Mouse (Mus musculus) heart, postnatal 0 days (tissue): ENCODE measurements around the gene Lgals9. TPM values are rescaled to one million over a fixed set of nuclear protein-coding genes. Genes with fewer than 3 reads are reported as not detected.
"Not testable (repeated sequence)": the region's sequence is repeated elsewhere in the genome, so short reads cannot be mapped to it uniquely, and the experiment has no call there.

Experiments used
- ATAC-seq: fragments of 200-750 bp; cut with Nextera tagmentation; 2 replicates; pipeline ENCODE4 v1.8.0; 2017; ENCODE audit warnings: low read depth, moderate number of reproducible peaks, moderate library complexity; ENCODE audit not compliant: insufficient read depth
- DNase-seq: peaks from one replicate; pipeline ENCODE4 v3.0.0-alpha.2; 2016; ENCODE audit warnings: low spot score
- H3K27ac ChIP-seq: fragments of 300-500 bp; sonication (generic); 2 replicates; pipeline ENCODE4 v1.5.1; 2014; ENCODE audit warnings: low read depth, mild to moderate bottlenecking
- H3K27me3 ChIP-seq: fragments of 300-500 bp; sonication (generic); 2 replicates; pipeline ENCODE4 v1.6.1; 2014; ENCODE audit warnings: low read length, mixed read lengths; ENCODE audit not compliant: control insufficient read depth, insufficient read depth
- H3K36me3 ChIP-seq: fragments of 300-500 bp; sonication (generic); replicated peaks from 2 replicates; pipeline ENCODE4 v1.6.1; 2014; ENCODE audit warnings: low read length, mixed read lengths; ENCODE audit not compliant: control insufficient read depth, insufficient read depth
- H3K4me1 ChIP-seq: fragments of 300-500 bp; sonication (generic); 2 replicates; pipeline ENCODE4 v1.6.1; 2014; ENCODE audit warnings: antibody characterized with exemption; ENCODE audit not compliant: control insufficient read depth, insufficient read depth
- H3K4me2 ChIP-seq: fragments of 300-500 bp; sonication (generic); 2 replicates; pipeline ENCODE4 v1.6.1; 2014; ENCODE audit warnings: low read depth, mild to moderate bottlenecking, low read length, moderate library complexity
- H3K4me3 ChIP-seq: fragments of 300-500 bp; sonication (generic); 2 replicates; pipeline ENCODE4 v1.5.1; 2014; ENCODE audit warnings: low read depth, low read length
- H3K9ac ChIP-seq: fragments of 300-500 bp; sonication (generic); replicated peaks from 2 replicates; pipeline ENCODE4 v1.6.1; 2014; ENCODE audit warnings: low read depth, low read length, mixed read lengths
- H3K9me3 ChIP-seq: fragments of 300-500 bp; sonication (generic); replicated peaks from 2 replicates; pipeline ENCODE4 v1.6.1; 2016; ENCODE audit warnings: low read length; ENCODE audit not compliant: control insufficient read depth
- CTCF ChIP-seq: IDR thresholded peaks from 2 replicates; pipeline ENCODE4 v1.5.1; 2016; ENCODE audit warnings: antibody characterized with exemption, control low read depth, low read depth
- EP300 ChIP-seq: IDR thresholded peaks from 2 replicates; pipeline ENCODE4 v1.6.1; 2016; ENCODE audit warnings: antibody characterized with exemption, low read depth
- WGBS: fragments of 180-500 bp; shearing (Covaris S2); extraction: QIAGEN DNeasy Blood & Tissue Kit; methylation state at CpG from one replicate; pipeline ENCODE4 v1.1.7; 2014; 5-methylcytosine and 5-hydroxymethylcytosine counted together
- polyA plus RNA-seq: library from polyadenylated mRNA; unstranded; fragments of >200 nt; fragmentation: Nextera tagmentation; extraction: Ambion mirVana; gene quantifications from 2 replicates; pipeline ENCODE4 v1.2.1, GENCODE M21; 2015
- total RNA-seq: library from RNA; depleted of rRNA; stranded (reverse); fragments of >200 nt; gene quantifications from 2 replicates; pipeline ENCODE4 v1.2.3, GENCODE M21; 2014; ENCODE audit warnings: low replicate concordance

Gene Lgals9
- total and polyA plus RNA-seq, 2 experiments from 2014 or later = 76.9 to 125 TPM

GRCm38 (mm10) chr11:79001871-79002270, 17.1 kb upstream of the Lgals9 start:
- no peaks in the 10 kb centered on the region for H3K36me3 ChIP-seq
- H3K27me3 ChIP-seq = no peaks in the 10 kb centered on the region
- WGBS = 84% methylated on average over 4 of the region's 4 CpGs
- no peak for DNase-seq
- H3K4me2 ChIP-seq = no peak overlapping the region
- peak overlapping the region; percentile 88 for H3K27ac ChIP-seq
- no peak for ATAC-seq
- no peak overlapping the region for H3K9ac ChIP-seq
- H3K9me3 ChIP-seq = 0 out of 2 replicates have a peak, but pooled peaks cover 6% of the 10 kb centered on the region
- H3K4me3 ChIP-seq = no peak overlapping the region
- TF ChIP-seq EP300 (no peak), CTCF (no peak)
- no peaks in the 10 kb centered on the region; the same call in 1 of the 2 replicates for H3K4me1 ChIP-seq

GRCm38 (mm10) chr11:78999118-78999517, 14.4 kb upstream of the Lgals9 start:
- H3K36me3 ChIP-seq = no peaks in the 10 kb centered on the region
- 0 out of 2 replicates have a peak, but pooled peaks cover 12% of the 10 kb centered on the region for H3K9me3 ChIP-seq
- H3K4me3 ChIP-seq = no peak overlapping the region
- WGBS = 63% methylated on average over 6 of the region's 6 CpGs
- no peak overlapping the region for H3K4me2 ChIP-seq
- ATAC-seq (no peak), DNase-seq (no peak)
- H3K27me3 ChIP-seq = no peaks in the 10 kb centered on the region
- no peak overlapping the region for H3K27ac ChIP-seq
- H3K4me1 ChIP-seq = no peaks in the 10 kb centered on the region; the same call in 1 of the 2 replicates
- TF ChIP-seq CTCF (no peak), EP300 (no peak)
- H3K9ac ChIP-seq = no peak overlapping the region

- not testable (repeated sequence) for H3K36me3 ChIP-seq, H3K4me3 ChIP-seq, DNase-seq, H3K27me3 ChIP-seq, ATAC-seq, H3K4me1 ChIP-seq, H3K27ac ChIP-seq, H3K4me2 ChIP-seq, H3K9me3 ChIP-seq, H3K9ac ChIP-seq
- WGBS = 77% methylated on average over 5 of the region's 5 CpGs
Observed at GRCm38 (mm10) chr11:78990875-78991543, 6.3 kb upstream of the Lgals9 start.

GRCm38 (mm10) chr11:78990096-78990495, 5.3 kb upstream of the Lgals9 start:
- H3K27ac ChIP-seq = no peak overlapping the region
- no peaks in the 10 kb centered on the region for H3K27me3 ChIP-seq
- H3K36me3 ChIP-seq = no peaks in the 10 kb centered on the region
- TF ChIP-seq CTCF = no peak
- no peak for TF ChIP-seq EP300
- no peak overlapping the region for H3K4me3 ChIP-seq
- H3K9ac ChIP-seq = no peak overlapping the region
- no peak overlapping the region for H3K4me2 ChIP-seq
- H3K4me1 ChIP-seq = no peaks in the 10 kb centered on the region
- ATAC-seq (no peak), DNase-seq (no peak)
- WGBS = 78% methylated on average over 9 of the region's 9 CpGs
- 0 out of 2 replicates have a peak, but pooled peaks cover 4% of the 10 kb centered on the region for H3K9me3 ChIP-seq

GRCm38 (mm10) chr11:78989206-78989605, 4.5 kb upstream of the Lgals9 start:
- DNase-seq = not testable (repeated sequence)
- 91% methylated on average over 11 of the region's 11 CpGs for WGBS

More at GRCm38 (mm10) chr11:78989206-78989605, 4.5 kb upstream of the Lgals9 start:
- not testable (repeated sequence) for H3K4me2 ChIP-seq, H3K36me3 ChIP-seq, H3K27me3 ChIP-seq, H3K4me1 ChIP-seq, H3K9me3 ChIP-seq, H3K27ac ChIP-seq, ATAC-seq, H3K9ac ChIP-seq, H3K4me3 ChIP-seq
